Mouse (Mus musculus): ENCODE data around the gene Cars2. TPM values are rescaled to one million over a fixed set of nuclear protein-coding genes. Genes with fewer than 3 reads are reported as not detected.
"Not testable (repeated sequence)": the region's sequence is repeated elsewhere in the genome, so short reads cannot be mapped to it uniquely, and the experiment has no call there.

Gene Cars2
- polyA plus RNA-seq, 1 experiment from 2014 or later = 22.2 TPM

- H3K27me3 ChIP-seq (replicated peaks) = peaks cover 99% of the 10 kb centered on the region
These were observed 72.5 kb downstream of the Cars2 start, which contains the start of gene Rab20 for GRCm38 (mm10) chr8:11477811-11478761. TSS of gene Rab20 (minus strand) at chr8:11478710.

GRCm38 (mm10) chr8:11477178-11477553 is 73.4 kb downstream of the Cars2 start:
- Histone ChIP-seq H3K9ac (no peak overlapping the region), H3K27me3 (replicated peaks) (peaks cover 99% of the 10 kb centered on the region), H3K4me1 (peaks cover 30% of the 10 kb centered on the region), H3K27ac (no peak overlapping the region), H3K9me3 (replicated peaks) (no peaks in the 10 kb centered on the region), H3K4me3 (peak overlapping the region; percentile 54), H3K4me2 (peak overlapping the region; percentile 76), H3K36me3 (no peaks in the 10 kb centered on the region)
- no peak for ATAC-seq
- 5% methylated on average over 9 of the region's 9 CpGs for WGBS (ENCODE audit: insufficient replicate concordance)

More at GRCm38 (mm10) chr8:11477811-11478761, 72.5 kb downstream of the Cars2 start, which contains the start of gene Rab20:
- H3K4me1 ChIP-seq = peaks cover 30% of the 10 kb centered on the region
- under 1% methylated on average over 69 of the region's 69 CpGs for WGBS (ENCODE audit: insufficient replicate concordance)
- peak within 1 kb of the TSS; percentile 54 for H3K4me3 ChIP-seq
- peak; percentile 56 for ATAC-seq
- H3K9ac ChIP-seq = peak within 1 kb of the TSS; percentile 44
- no peak within 1 kb of the TSS for H3K27ac ChIP-seq
- H3K36me3 ChIP-seq = no peaks in the 10 kb centered on the region
- peak within 1 kb of the TSS; percentile 76 for H3K4me2 ChIP-seq
- no peaks in the 10 kb centered on the region for H3K9me3 ChIP-seq (replicated peaks)

GRCm38 (mm10) chr8:11476338-11477177 is 74.0 kb downstream of the Cars2 start:
- peak overlapping the region; percentile 54 for H3K4me3 ChIP-seq

GRCm38 (mm10) chr8:11475876-11476275 is 74.7 kb downstream of the Cars2 start:
- Histone ChIP-seq H3K4me3 (no peak overlapping the region), H3K27ac (no peak overlapping the region), H3K27me3 (replicated peaks) (peaks cover 98% of the 10 kb centered on the region), H3K4me2 (peak overlapping the region; percentile 76; the same call in 1 of the 2 replicates), H3K36me3 (no peaks in the 10 kb centered on the region), H3K9ac (no peak overlapping the region), H3K9me3 (replicated peaks) (no peaks in the 10 kb centered on the region), H3K4me1 (peaks cover 30% of the 10 kb centered on the region)
- no peak for ATAC-seq
- 5% methylated on average over 2 of the region's 2 CpGs for WGBS (ENCODE audit: insufficient replicate concordance)

More at GRCm38 (mm10) chr8:11476338-11477177, 74.0 kb downstream of the Cars2 start:
- peak overlapping the region; percentile 76 for H3K4me2 ChIP-seq
- no peak overlapping the region for H3K27ac ChIP-seq
- peaks cover 30% of the 10 kb centered on the region for H3K4me1 ChIP-seq
- whole genome bisulfite sequencing (ENCODE audit: insufficient replicate concordance) = 9% methylated on average over 24 of the region's 24 CpGs
- ATAC-seq = no peak
- H3K27me3 ChIP-seq (replicated peaks) = peaks cover 99% of the 10 kb centered on the region
- H3K9ac ChIP-seq = no peak overlapping the region
- no peaks in the 10 kb centered on the region for H3K36me3 ChIP-seq
- H3K9me3 ChIP-seq (replicated peaks) = no peaks in the 10 kb centered on the region

GRCm38 (mm10) chr8:11475397-11475796 is 75.2 kb downstream of the Cars2 start:
- H3K4me3 ChIP-seq = no peak overlapping the region
- 14% methylated on average over 10 of the region's 10 CpGs for WGBS (ENCODE audit: insufficient replicate concordance)
- H3K4me2 ChIP-seq = no peak overlapping the region
- no peak overlapping the region for H3K27ac ChIP-seq
- H3K4me1 ChIP-seq = peaks cover 30% of the 10 kb centered on the region
- no peak for ATAC-seq
- peaks cover 98% of the 10 kb centered on the region for H3K27me3 ChIP-seq (replicated peaks)
- H3K9me3 ChIP-seq (replicated peaks) = no peaks in the 10 kb centered on the region
- no peaks in the 10 kb centered on the region for H3K36me3 ChIP-seq
- H3K9ac ChIP-seq = no peak overlapping the region

GRCm38 (mm10) chr8:11473072-11473471 is 77.5 kb downstream of the Cars2 start:
- H3K27ac ChIP-seq = peak overlapping the region; percentile 63

GRCm38 (mm10) chr8:11471309-11471708 is 79.3 kb downstream of the Cars2 start:
- Histone ChIP-seq H3K36me3 (no peaks in the 10 kb centered on the region), H3K4me1 (peaks cover 13% of the 10 kb centered on the region), H3K4me2 (no peak overlapping the region), H3K27ac (0 out of 2 replicates have a peak overlapping the region, but pooled peaks have one; percentile 12), H3K9ac (no peak overlapping the region), H3K27me3 (replicated peaks) (peaks cover 67% of the 10 kb centered on the region), H3K9me3 (replicated peaks) (peaks cover 6% of the 10 kb centered on the region; the same call in 1 of the 2 replicates), H3K4me3 (no peak overlapping the region)
- WGBS (ENCODE audit: insufficient replicate concordance) = 41% methylated on average over 8 of the region's 8 CpGs
- ATAC-seq = no peak

More at GRCm38 (mm10) chr8:11473072-11473471, 77.5 kb downstream of the Cars2 start:
- Histone ChIP-seq H3K4me2 (no peak overlapping the region), H3K27me3 (replicated peaks) (peaks cover 84% of the 10 kb centered on the region), H3K9me3 (replicated peaks) (no peaks in the 10 kb centered on the region), H3K36me3 (no peaks in the 10 kb centered on the region), H3K4me1 (peaks cover 27% of the 10 kb centered on the region), H3K9ac (no peak overlapping the region), H3K4me3 (no peak overlapping the region)
- 35% methylated on average over 4 of the region's 4 CpGs for WGBS (ENCODE audit: insufficient replicate concordance)
- peak; percentile 66 for ATAC-seq

GRCm38 (mm10) chr8:11470694-11471093 is 79.9 kb downstream of the Cars2 start:
- H3K27me3 ChIP-seq (replicated peaks) = peaks cover 61% of the 10 kb centered on the region
- peaks cover 11% of the 10 kb centered on the region for H3K4me1 ChIP-seq
- H3K4me2 ChIP-seq = no peak overlapping the region
- peaks cover 6% of the 10 kb centered on the region; the same call in 1 of the 2 replicates for H3K9me3 ChIP-seq (replicated peaks)
- H3K4me3 ChIP-seq = no peak overlapping the region
- H3K36me3 ChIP-seq = no peaks in the 10 kb centered on the region
- 63% methylated on average over 7 of the region's 7 CpGs for WGBS (ENCODE audit: insufficient replicate concordance)
- H3K27ac ChIP-seq = 0 out of 2 replicates have a peak overlapping the region, but pooled peaks have one; percentile 12
- no peak overlapping the region for H3K9ac ChIP-seq
- ATAC-seq = no peak

GRCm38 (mm10) chr8:11469095-11469494 is 81.5 kb downstream of the Cars2 start:
- H3K9ac ChIP-seq = no peak overlapping the region
- ATAC-seq = no peak
- no peak overlapping the region for H3K4me2 ChIP-seq
- H3K4me1 ChIP-seq = peaks cover 18% of the 10 kb centered on the region
- H3K9me3 ChIP-seq (replicated peaks) = peaks cover 6% of the 10 kb centered on the region; the same call in 1 of the 2 replicates
- no peaks in the 10 kb centered on the region for H3K36me3 ChIP-seq
- H3K4me3 ChIP-seq = no peak overlapping the region
- H3K27ac ChIP-seq = no peak overlapping the region
- H3K27me3 ChIP-seq (replicated peaks) = peaks cover 45% of the 10 kb centered on the region
- WGBS (ENCODE audit: insufficient replicate concordance) = 8% methylated on average over 3 of the region's 3 CpGs

- H3K27ac ChIP-seq; H3K9me3 ChIP-seq (replicated peaks); H3K4me3 ChIP-seq; H3K9ac ChIP-seq; ATAC-seq; H3K4me2 ChIP-seq; H3K36me3 ChIP-seq: not testable (repeated sequence)
- 84% methylated on average over 5 of the region's 5 CpGs for WGBS (ENCODE audit: insufficient replicate concordance)
- Histone ChIP-seq H3K4me1 (peaks cover 20% of the 10 kb centered on the region), H3K27me3 (replicated peaks) (peaks cover 28% of the 10 kb centered on the region)
These were observed 84.1 kb downstream of the Cars2 start for GRCm38 (mm10) chr8:11466528-11466927.

- H3K36me3 ChIP-seq = no peaks in the 10 kb centered on the region
These were observed 85.0 kb downstream of the Cars2 start for GRCm38 (mm10) chr8:11465619-11466018.

More at GRCm38 (mm10) chr8:11465619-11466018, 85.0 kb downstream of the Cars2 start:
- Histone ChIP-seq H3K4me3 (no peak overlapping the region), H3K9ac (no peak overlapping the region), H3K4me2 (no peak overlapping the region), H3K9me3 (replicated peaks) (peaks cover 6% of the 10 kb centered on the region; the same call in 1 of the 2 replicates), H3K27me3 (replicated peaks) (peaks cover 21% of the 10 kb centered on the region; the same call in 1 of the 2 replicates), H3K4me1 (peaks cover 27% of the 10 kb centered on the region), H3K27ac (no peak overlapping the region)
- ATAC-seq = no peak
- 86% methylated on average over 4 of the region's 4 CpGs for WGBS (ENCODE audit: insufficient replicate concordance)
